Mouse (Mus musculus): ENCODE results near the gene Tcfl5.

The Tcfl5 gene

GRCm38 (mm10) chr2:180642555-180643260 is at the start of gene Tcfl5:
TSS of gene Tcfl5 (minus strand) at chr2:180642708.
- no peak for DNase-seq (ENCODE audit: low read depth, low spot score)

DNA sequence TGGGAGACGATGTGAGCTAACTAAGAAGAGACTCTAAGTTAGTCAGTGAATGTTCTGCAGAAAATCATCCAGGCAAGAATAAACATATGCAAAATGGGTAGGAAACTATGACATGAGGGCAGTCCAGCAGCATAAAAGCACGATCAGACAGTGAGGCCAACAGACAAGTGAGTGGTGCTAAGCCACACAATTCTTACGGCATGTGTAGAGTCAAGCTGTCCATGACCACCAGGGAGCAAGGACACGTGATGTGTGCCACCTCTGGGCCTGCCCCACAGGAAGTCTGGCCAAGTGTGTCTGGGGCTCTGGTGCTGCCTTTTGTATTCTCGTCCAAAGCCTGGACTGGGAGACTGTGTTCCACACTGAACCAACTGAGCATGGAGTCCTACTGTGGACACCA is 47.3 kb upstream of the Tcfl5 start:
- no peak for DNase-seq (ENCODE audit: low read depth, low spot score)

DNA sequence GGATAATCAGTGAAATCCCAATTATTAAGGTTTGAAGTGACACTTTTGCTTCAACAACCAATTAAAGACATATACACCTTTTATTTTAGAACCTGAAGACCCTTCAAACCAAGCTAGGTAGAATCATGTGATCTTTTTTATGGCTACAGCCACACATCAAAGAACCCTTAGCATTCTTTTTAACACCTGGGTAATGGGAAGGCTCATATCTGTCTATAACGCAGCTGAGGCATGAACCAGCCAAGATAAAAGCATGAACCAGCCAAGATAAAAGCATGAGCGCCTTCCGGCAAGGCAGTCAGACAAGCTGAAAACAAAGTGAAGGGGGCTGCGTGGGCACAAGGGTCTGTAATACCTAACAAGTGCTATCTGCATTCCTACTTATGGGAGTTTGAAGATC is 41.5 kb upstream of the Tcfl5 start:
- DNase-seq (ENCODE audit: low read depth, low spot score): no peak

DNA sequence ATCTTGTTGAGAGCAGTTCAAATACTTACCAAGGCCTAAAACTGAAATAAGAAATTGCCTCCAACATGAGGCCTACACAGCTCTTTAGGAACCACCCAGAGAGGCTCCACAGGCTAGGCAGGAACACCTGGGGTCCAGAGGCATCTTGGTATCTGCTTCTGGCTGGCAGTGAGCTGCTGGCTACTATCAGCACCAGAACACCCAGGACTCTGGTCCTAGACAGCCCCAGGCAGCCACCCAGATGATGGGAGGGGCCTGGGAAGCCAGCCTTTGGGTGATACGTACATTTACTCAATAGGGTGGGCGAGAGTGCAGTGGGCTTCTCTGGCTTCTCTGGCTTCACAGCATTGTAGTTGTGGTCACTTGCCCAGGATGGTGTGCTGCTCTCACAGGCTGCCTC is 41.0 kb upstream of the Tcfl5 start:
- DNase-seq (ENCODE audit: low read depth, low spot score): no peak

DNA sequence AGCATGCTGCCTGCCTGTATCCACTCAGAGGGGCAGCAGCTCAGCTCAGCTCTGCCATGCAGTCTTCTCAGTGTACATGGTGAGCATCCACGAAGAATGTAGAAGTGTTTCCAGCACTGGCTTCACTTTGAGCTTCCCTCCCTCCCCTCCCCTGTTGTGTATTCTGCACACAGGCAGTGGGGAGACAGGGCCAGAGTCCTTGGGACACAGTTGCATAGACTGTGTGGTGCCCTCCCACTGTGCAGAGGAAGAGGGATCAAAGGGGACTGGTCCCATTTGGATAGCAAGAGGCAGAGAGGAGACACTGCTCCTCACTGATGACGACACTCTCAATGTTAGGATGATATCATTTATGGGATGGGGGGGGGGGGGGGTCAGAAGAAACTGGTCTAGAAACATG is 38.7 kb upstream of the Tcfl5 start:
- no peak for DNase-seq (ENCODE audit: low read depth, low spot score)

DNA sequence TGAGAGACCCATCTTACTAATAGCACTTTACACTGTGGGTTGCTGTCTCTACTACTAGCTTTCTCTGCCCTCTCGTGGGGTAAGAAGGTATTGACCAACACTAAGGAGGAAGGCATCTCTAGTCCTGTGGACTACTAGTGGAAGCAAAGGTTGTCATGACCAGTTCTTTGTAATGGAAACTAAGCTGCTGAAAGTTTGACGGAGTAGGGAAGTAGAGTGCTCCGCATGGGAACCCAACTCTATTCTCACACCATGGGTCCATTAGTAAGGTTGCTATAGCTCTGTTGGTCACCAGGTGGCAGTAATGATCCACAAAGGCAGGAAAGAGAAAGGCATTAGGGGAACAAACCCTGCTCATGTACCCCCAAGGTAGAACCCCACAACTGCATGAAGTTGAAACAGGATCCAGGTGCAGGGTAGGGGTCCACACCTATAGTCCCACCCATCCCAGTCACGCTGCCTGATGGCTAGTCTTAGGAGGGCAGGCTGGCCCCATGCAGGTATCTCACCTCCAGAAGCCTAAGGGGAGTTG is 36.2 kb upstream of the Tcfl5 start:
- DNase-seq (ENCODE audit: low read depth, low spot score): peak; percentile 62

- no peak for DNase-seq (ENCODE audit: low read depth, low spot score)
Measured at GRCm38 (mm10) chr2:180676706-180677105, 34.2 kb upstream of the Tcfl5 start.

GRCm38 (mm10) chr2:180662008-180662407 is 19.5 kb upstream of the Tcfl5 start:
- DNase-seq (ENCODE audit: low read depth, low spot score): no peak

GRCm38 (mm10) chr2:180660521-180660920 is 18.0 kb upstream of the Tcfl5 start:
- DNase-seq (ENCODE audit: low read depth, low spot score): no peak

DNA sequence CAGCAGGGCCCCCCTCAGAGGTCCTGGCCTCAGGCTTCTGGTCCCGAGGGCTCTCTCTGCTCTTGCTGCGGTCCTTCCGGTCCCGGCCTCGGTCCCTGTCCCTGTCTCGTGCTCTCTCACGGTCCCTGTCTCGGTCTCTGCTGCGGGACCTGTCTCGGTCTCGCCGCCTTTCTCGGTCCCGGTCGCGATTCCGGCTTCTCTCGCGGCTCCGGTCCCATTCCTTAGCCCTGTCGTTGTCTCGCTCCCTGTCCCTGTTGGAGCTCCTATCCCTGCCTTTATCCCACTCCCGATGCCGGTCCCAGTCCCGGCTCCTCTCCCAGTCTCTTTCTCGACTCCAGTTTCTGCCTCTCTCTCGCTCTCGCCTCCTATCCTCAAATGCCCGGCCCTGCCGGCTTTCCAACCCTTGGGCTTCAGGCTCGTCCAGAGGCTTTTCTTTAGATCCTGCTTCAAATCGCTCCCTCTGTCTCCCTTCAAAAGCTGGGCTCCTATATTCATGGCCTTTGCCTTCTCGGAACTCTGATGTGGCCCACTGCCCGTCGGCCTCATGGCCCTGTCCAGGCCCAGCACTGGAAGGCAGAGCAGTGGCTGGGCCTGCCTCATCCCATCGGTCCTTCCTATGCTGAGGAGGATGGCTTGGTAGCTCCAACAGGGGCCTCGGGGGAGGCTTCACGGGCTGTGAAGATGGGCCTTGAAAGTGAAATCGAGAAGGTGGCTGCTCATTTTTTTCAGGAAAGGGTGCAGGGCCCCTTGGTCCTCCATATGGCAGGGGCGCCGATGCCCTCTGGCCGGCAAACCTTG is 17.0 kb upstream of the Tcfl5 start:
- no peak for DNase-seq (ENCODE audit: low read depth, low spot score)

DNA sequence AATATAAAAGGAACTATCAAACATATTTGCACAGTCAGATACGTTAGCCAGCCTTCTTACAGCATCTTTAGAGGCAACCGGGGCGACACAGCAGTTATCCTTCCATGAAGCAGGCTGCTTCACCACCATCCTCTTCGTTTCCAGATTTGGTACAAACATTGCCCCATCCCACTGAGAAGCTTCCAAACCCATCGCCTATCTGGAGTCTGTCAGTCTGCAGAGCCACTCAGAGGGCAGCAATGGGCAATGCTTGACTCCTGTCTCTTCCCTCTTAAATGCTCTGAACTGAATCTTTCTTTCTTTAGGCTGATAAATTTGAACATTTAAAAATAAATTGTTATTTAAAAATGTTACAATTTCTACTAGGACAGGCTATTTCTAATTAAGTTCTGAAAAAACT is 15.9 kb upstream of the Tcfl5 start:
- DNase-seq (ENCODE audit: low read depth, low spot score): no peak

- peak; percentile 91 for DNase-seq (ENCODE audit: low read depth, low spot score)
Measured at GRCm38 (mm10) chr2:180657394-180658013, 15.0 kb upstream of the Tcfl5 start.

DNA sequence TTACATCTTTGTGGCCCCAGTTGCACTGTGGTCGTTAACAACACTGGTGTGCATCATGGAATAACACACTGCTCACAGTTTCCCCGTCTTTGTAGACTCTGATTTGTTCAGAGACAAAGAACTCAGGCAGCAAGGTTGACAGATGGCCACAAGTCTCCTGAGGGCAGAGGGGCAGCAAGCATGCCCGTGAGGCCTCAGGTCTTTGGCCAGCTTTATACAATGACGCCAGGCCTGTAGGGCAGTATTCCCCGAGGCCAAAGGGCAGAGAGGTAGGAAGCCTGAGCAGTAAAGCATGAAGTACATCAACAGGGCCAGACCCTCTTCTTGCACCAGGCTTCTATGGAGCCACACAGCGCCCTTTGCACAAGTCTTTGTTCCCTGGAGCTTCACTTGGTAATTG is 12.6 kb upstream of the Tcfl5 start:
- DNase-seq (ENCODE audit: low read depth, low spot score): no peak

GRCm38 (mm10) chr2:180654666-180655065 is 12.2 kb upstream of the Tcfl5 start:
- DNase-seq (ENCODE audit: low read depth, low spot score): no peak

GRCm38 (mm10) chr2:180646841-180647240 is 4.3 kb upstream of the Tcfl5 start:
- DNase-seq (ENCODE audit: low read depth, low spot score): no peak

- DNase-seq (ENCODE audit: low read depth, low spot score): no peak
Measured at GRCm38 (mm10) chr2:180643626-180644025, 1.1 kb upstream of the Tcfl5 start.

DNA sequence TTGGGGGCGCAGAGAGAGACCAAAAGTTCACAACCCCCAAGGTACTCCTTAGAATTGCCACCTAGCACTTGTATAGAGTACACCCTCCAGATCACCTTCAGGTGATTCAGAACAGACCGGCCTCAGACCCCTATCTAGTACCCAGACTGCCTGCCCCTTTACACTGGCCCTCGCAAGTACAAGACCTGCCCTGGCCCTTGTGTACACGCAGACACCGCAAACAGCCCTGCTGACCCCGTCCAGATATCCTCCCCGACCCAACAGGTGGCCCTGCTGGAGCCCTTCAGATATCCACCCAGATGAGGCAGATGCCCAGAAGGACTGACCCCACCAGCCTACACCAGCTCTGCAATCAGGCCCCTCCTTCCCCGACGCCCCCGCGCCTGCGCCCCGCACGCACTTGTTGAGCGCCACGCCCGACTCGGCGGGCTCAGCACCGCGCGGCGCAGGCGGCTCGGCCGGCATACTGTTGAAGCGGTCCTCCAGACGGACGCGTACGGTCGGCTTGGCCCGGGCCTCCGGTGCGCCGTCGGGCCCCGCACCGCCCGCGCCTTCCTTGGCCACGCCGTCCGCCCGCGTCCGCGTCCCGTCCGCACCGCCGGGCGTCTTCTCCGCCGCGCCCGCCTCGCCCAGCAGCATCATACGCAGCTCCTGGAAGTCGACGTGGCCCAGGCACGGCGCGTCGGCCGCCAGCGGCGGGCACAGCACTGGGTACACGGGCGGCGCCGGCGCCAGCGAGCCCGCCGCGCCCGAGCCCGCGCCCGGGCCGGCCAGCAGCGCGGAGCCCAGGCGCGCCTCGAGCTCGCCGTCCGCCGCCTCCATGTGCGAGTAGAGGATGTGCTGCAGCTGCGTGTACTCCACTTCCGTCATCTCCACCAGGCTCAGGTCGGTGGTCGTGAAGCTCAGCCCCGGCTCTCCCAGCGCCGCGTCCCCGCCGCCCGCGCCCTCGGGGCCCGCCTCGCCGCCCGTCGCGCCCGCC is 643 bp downstream of the Tcfl5 start:
- DNase-seq (ENCODE audit: low read depth, low spot score): no peak

DNA sequence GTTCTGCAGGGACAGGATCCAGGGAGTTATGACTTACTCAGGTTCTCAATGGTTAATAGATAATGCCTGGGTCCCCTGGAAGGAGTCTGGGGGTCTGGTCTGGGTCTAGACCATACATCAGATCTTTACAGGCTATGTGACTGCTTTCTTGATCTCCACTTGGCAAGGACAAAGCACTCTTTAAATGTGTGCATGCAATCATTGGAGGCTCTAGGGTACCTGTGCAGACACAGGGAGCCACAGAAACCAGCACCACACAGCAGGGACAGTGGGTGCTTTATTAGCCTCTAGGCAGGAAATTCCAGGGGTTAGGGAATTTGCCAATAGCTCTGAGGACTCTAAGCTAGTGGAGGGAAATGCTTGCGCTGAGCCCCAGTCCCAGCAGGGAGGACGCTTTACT is 30.6 kb downstream of the Tcfl5 start:
- no peak for DNase-seq (ENCODE audit: low read depth, low spot score)

- DNase-seq (ENCODE audit: low read depth, low spot score): no peak
Measured at GRCm38 (mm10) chr2:180610283-180610682, 32.2 kb downstream of the Tcfl5 start.

DNA sequence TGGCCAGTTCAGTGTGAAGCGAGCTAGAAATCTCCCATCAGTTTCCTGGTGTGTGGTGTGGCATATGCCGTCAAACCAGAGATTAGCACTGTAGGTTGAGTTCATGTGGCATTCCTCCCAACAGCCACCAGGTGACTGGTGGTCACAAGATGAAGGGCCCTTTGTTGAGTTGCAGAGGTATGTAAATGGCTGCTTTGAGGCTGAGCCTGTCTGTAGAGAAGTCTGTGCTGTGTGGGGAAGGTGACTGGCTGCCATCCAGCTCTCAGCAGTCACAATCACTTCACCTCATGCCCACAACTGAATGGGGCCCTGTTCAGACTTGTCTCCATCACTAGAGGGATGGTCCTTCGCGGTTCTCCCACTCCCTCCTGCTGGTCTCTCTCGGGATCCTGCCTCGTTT is 37.7 kb downstream of the Tcfl5 start:
- DNase-seq (ENCODE audit: low read depth, low spot score): no peak

DNA sequence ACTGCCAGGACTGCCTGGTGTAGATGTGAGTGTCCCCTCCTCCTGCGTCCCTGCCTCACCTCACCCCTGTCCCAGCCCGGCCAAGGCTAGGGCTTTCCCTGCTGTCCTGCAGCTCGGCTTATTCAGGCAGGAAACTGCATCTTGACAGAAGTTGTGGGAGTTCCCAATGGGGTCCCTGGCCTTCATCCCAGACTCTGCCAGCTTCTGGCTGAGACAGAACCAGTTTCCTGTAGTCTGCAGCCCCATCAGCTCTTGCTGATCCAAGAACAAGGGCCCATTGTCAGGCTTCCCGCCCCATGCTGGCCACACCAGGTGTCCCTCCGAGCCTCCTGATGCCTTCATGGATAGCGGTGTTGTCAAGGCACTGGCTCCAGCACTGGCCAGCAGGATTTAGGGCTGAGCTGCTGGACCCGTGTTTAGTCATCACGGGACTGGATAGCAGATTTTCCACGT is 41.9 kb downstream of the Tcfl5 start:
- peak; percentile 83 for DNase-seq (ENCODE audit: low read depth, low spot score)
